Mouse (Mus musculus) spleen, postnatal 10 days (tissue): ENCODE data around the gene Pnkp.

Experiments
- DNase-seq, 2 experiments: peaks; one replicate each; pipeline ENCODE4 v3.0.0; 2021 to 2022; ENCODE audit warnings: low spot score in 2 of 2

The Pnkp gene

DNA sequence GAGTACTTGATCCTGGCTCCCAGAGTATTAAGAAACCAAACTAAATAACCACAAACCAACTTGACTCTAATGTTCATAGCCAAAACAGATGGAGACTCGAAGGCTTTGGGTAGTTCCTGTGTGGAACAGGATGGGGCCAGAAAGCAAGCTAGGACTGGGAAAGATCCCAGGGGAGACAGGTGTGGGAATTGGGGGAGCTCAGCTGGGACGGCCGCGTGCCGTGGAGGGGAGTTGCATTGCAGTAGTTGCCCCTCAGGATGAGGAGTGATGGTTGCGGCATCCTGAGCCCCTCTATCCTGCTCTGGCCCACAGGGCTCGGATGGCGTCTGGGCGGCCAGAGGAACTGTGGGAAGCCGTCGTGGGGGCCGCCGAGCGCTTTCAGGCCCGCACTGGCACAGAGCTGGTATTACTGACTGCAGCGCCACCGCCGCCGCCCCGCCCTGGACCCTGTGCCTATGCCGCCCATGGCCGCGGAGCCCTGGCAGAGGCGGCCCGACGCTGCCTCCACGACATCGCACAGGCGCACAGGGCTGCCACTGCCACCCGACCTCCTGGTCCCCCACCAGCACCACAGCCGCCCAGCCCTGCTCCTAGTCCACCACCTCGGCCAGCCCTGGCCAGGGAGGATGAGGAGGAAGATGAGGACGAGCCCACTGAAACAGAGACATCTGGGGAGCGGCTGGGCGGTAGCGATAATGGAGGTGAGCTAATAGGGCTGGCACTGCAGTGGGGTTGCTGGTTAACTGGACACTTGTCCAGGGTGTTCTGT lies 4.5 kb upstream of the Pnkp start:
- DNase-seq = peak in 1 of 2 experiments; percentile 23

DNA sequence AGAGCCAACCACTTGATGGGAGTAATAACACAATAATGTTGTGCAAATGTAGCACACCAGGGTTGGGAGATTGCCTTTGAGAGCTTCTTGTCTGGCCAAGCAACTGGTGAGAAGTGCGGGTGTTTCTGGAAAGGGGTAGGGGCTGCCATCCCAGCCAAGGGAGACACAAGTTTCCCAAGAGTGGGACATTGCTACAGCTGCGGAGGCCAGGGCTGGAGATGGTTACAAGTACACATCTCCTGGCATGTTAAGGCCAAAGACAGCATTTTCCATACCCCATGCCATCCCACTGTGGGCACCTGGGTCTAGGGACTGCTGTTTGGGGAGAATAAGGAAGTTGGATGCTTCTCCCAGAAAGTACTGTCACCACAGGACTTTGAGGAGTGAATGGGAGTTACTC lies 3.9 kb upstream of the Pnkp start:
- DNase-seq = no peak

DNA sequence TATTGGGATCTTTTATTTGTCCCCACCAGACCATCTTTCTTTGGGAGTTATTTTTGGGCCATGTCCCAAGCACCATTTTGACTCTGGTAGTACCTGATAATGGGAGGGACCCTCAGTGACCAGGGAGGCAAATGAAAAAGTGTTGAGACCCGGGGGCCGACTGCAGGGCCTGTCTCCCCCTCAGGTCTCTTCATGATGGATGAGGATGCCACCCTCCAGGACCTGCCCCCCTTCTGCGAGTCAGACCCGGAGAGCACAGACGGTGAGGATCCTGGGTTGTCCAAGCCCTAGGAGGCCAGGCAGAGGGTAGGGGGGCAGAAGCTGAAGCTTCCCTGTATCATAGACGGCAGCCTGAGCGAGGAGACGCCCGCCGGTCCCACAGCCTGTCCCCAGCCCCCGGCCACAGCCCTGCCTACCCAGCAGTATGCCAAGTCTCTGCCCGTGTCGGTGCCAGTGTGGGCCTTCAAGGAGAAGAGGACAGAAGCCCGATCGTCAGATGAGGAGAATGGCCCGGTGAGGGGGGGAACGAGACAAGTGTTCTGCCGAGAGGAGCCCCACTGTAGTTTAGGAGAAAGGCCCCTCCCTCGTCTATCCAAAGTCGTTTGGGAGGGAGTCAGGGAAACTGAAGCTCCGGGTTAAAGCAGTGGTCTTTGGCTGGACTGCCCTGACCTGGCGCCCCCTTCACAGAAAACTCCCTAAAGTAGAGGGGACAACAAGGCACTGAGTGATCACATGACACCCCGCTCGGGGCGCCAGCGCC lies 3.2 kb upstream of the Pnkp start:
- peak in 1 of 2 experiments; percentile 51 for DNase-seq

DNA sequence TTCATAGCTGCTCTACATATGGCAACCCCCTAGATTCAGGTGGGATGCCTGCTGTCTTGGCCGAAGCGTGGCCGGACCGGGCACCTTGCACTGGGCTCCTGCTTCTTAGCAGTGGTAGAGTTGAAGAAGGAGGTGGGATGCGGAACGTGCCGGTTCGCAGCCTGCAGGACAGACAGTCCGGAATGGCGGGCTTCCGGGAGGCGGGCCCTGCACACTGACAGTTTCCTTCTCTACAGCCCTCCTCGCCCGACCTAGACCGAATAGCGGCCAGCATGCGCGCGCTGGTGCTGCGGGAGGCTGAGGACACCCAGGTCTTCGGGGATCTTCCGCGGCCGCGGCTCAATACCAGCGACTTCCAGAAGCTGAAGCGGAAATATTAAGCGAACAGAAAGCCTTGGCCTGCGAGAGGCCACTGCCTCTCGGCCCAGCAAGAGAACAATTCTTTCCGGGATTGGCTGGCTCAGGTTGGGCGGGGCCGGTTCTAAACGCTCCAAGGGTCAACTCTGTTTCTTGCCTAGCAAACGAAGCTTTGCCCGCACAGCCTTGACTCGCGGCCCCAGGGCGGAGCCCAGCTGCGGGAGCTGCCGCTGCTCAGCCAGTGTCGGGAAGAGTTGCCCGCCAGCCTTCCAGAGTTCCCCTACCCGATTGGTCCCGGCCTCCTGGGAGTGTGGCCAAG lies 2.4 kb upstream of the Pnkp start:
- peak; percentile 87 to 89 for DNase-seq

DNA sequence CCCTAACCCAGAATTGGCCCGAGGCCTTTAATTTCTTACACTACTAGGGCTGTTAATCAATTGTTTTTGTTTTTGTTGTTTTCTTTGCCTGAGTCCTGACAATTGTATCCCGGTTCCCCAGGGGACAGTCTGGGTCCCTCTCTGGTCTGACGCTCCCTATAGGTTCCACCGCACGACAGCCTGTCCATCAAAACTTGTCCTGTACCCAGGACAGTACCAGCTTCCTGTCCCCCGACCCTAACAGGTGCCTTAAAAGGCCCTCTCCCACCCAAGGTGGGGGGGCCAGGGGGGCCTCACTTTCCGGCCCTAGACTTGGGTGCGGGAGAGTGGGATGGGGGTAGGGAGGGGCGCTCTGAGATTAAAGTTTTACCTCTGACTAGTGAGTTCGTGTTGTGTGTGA lies 1.9 kb upstream of the Pnkp start:
- DNase-seq = no peak

DNA sequence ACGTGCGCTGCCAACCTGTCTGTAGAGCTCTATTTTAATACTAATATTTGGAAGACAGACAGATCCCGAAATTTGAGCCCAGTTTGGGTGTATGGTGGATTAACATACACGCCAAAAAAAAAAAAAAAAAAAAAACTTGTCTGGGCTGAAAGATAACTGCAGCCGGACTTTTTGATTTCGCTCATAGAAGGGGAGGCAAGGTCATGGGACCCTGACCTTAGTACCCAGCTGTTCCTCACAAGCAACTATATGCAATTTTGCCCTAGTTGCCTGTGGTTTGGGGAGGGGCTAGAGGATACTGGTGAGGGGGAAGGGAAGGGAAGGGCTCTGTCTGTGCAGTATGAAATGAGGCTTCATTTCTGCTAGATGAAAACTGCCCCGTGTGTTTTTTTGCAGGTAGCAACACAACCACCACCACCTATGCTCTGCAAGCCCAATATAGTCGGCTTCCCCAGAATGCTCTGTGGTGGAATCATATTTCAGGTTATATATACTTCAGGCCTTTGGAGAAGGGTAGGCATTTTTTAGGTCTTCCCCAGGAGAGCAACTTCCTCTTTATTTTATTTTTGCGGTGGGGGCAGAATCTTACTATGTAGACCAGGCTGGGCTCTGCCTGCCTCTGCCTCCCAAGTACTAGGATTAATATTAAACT lies 548 bp upstream of the Pnkp start:
- peak in 1 of 2 experiments; percentile 42 for DNase-seq

DNA sequence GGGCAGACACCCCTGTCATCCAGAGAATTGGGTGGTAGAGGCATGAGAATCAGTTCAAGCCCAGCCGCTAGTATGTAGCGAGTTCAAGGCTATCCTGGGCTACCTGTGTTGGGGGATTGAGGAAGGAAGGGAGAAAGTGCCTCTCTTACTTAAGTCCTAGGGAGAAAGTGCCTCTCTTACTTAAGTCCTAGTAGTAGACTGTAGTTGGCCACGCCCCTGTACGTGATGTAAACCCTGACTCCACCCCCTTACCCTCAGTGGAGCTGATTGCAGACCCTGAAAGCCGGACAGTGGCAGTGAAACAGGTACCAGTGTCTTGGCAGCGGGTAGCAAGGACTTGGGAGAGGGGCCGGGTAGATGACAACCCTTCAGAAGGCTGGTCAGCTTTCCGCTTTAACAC lies 966 bp downstream of the Pnkp start:
- DNase-seq = peak; percentile 65 to 82

DNA sequence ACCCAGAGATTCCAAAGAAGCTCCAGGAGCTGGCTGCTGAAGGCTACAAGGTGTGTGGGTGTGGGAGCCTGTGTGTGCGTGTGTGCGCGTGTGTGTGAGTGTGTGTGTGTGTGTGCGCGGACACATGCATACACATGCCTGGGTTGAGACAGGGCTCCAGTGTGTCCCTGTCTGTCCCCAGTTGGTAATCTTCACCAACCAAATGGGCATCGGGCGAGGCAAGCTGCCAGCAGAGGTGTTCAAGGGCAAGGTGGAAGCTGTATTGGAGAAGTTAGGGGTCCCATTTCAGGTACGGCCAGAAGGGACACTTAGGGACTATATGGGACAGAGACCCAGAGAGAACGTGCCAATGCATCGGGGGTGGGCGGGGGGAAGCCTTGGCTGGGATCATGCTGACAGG lies 3.0 kb downstream of the Pnkp start:
- DNase-seq = no peak

DNA sequence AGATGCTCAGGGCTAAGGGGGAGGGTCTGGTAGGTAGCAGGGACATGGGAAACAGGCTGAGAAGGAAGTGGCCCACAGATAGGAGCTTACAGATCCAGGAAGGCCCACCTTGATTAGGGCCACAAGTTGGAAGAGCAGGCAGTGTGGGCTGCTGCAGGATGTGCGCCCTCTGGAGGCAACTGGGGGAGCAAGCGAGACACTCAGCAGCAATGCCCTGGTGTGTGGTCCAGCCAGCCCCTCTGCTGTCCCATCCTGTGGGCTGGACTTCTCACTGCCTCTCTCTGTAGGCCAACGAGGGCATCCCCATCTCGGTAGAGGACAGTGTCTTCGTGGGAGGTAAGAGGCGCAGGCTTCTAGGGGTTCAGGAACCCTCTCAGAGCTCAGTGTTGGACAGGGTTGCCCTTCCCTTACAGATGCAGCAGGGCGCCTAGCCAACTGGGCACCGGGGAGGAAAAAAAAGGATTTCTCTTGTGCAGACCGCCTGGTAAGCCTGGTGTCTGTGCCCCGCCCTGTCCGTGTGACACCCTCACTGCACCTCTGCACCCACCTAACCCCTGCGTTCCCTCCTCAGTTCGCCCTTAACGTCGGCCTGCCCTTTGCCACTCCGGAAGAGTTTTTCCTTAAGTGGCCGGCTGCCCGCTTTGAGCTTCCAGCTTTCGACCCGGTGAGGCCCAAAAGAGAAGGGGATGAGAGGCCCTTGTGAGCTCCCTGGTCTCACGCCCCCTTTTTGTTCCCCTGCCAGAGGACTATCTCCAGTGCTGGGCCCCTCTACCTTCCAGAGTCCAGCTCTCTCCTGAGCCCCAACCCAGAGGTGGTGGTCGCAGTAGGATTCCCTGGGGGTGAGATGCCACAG lies 3.9 kb downstream of the Pnkp start:
- DNase-seq = peak; percentile 66 to 87

DNA sequence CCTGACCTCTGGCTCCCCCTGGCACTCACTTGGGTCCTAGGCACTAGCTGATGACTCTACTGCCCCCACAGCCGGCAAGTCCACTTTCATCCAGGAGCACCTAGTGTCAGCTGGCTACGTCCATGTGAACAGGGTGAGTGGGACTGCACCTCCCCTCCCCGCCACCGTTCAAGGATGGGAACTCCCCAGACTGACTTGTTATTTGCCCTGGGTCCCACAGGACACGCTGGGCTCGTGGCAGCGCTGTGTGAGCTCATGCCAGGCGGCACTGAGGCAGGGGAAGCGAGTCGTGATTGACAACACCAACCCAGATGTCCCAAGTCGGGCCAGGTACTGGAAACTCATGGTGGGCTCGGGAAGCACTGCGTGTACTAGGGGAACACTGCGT lies 4.5 kb downstream of the Pnkp start:
- no peak for DNase-seq

DNA sequence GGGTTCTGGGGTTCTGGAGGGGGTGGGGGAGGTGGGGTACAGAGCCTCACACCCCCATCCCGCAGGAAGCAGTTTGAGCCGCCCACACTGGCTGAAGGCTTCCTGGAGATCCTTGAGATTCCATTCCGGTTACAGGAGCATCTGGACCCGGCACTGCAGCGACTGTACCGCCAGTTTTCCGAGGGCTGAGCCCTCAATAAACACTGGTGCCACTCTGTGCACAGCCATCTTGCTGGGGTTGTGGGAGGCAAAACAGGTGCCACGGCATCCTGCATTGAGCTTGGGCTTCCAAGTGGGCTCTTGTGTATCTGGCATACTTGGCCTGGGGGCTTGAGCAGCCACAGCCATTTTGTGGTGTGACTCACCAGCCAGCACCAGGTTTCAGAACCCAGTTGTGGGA lies 5.5 kb downstream of the Pnkp start:
- no peak for DNase-seq

DNA sequence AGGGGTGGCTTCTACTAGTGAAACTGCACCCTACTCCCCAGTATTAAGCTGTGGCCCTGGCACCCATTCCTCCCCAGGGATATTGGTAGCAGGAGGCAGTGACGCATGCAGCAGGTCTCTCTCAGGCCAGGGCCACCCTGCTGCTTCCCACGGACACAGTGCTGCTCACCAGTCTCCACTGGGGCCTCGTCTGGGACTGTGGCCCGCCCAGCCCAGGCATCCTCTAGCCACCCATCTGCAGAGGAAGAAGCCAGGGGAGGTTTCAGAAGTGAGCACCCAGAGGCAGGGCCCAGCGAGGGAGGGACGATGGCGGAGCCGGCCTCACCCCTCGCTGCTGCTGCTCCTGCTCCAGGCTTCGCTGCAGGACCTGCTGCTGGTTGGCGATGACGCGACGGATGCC lies 6.3 kb downstream of the Pnkp start:
- DNase-seq = no peak

DNA sequence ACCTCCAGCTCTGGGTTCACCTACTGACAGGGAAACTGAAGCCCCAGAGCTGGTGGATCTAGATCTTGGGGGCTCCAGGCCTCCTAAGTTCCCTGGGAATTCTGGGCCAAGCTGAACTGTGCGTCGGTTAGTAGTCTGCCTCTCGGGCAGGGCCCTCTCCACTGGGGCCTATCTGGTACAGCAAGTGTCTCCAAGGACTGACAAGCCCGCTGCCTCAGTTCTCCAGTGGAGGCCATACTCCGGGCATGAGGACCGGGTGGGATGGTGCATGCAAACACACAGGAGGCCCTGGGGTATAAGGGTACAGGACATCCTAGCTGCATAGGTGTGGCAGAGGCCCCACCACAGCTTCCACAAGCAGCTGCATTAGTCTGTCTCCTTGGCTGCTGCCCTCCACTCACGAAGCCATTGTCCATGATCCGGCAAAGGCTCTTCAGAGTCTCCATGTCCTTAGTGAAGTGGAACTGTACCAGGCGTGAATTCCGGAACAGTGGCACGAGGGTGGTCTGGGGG lies 7.1 kb downstream of the Pnkp start:
- no peak for DNase-seq

DNA sequence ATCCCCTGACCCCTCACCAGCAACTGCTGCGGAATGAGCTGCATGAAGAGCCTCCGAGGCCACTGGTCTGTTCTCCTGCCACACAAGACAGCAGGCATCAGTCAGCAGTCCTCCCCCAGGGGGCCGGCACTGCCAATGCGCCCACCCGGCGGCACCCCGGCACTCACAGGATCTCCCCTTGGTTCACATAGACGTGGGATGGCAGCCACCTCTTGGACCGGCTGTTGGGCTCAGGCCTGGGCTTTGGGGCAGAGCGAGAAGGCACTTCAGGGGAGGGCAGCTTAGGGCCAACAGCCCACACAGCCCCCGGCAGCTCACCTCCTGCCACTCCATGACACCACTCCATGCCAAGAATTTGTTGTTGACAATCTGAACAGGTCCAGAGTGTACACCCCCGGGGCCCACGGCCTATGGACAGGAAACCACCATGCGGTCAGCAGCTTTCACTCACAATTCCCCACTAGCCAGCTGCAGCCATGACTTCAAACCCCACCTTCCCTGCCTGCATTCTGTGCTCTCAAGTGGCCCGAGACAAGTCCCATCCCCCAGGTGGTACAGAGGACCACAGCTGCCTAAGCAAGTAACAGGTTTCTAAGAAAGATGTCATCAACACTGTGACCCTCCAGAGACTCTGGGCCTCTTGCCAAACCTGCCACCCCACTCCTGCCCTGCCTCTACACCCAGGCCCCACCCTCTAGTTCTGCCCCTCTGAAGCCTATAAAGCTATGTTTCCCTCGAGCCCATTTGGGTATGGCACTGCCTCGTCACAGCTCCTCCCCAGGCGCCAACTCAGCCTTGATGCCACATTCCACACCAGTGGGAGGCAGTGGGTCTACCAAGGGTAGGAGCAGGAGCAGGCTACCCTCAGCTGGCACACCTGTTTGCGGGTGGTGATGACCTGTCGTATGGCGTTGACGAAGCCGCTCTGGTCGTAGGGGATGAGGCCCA lies 7.9 kb downstream of the Pnkp start:
- DNase-seq = peak in 1 of 2 experiments; percentile 46

DNA sequence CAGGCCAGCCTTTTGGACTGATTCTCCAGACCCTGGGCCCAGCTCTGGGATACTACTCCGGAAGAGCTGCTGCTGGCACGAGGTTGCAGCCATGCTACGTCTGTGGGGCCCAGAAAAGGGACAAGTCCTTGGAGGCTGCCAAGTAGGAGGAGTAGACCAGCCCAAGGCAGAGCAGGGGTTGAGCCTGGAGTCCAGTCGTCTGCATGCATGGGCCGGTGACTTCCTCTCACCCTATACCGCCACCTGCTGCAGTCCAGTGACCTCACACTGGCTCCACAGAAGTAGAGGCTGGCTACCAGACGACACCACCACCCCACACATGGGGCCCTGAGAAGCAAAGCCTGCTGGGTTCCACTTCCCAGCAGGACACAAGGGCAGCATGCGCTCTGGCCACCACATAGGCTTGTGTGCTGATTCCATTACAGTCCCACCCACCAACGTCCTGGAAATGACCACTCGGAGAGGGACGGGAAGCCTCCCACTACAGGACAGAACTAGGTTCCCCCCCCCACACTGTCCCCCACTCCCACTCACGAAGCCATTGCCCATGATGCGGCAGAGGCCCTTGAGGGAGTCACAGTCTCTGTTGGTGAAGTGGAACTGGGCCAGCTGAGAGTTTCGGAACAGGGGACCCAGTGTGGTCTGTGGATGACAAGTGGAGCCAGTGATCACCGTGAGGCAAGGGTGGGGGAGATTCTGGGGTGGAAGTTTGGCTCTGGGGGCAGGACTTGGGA lies 9.5 kb downstream of the Pnkp start:
- DNase-seq = peak in 1 of 2 experiments; percentile 66

DNA sequence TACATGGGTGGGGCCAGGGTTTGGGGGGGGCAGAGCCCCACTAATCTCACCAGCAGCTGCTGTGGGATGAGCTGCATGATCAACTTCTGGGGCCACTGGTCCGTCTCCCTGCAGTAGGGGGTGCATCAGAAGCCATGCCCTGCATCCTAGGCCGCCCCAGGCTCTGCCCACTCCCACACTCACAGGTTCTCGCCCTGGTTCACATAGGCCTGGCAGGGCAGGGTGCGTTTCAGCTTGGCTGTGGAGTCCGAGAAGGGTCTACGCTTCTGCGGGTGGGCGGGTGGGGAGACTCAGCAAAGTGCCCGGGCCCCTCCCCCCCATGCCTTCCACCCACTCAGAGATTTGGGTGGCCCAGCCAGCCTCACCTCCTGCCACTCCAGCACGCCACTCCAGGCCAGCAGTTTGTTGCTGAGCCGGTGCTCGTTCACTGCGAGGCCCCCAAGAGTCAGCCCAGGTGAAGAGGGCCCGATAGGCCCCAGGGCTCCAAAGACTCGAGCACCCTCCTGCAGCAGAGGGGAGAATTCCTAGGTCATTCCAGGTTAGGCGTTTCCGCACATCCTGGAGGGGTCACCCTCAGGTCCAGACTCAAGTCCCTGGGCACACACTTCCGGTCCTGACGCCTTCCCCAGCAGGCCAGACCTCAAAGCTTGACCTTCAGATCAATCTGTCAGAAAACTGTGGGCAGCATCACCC lies 10.2 kb downstream of the Pnkp start:
- DNase-seq = no peak

DNA sequence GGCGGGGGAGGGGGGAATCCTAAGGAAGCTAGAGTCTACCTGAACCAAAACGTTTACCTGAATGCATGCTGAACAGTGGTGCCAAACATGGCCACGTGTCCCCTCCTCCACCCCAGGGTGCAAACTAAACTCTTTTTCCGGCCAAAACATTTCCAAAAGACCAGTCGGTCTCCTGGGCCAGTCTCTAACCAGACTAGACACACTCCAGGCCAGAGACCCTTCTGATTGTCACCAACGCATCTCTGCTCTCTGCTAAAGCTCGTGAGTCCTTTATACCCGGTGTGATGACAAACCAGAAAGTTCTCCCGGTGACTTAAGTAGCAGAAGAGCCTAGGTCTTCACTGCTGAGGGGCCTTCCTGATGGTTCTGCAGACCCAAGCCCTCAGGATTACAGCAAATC lies 10.9 kb downstream of the Pnkp start:
- DNase-seq = no peak

DNA sequence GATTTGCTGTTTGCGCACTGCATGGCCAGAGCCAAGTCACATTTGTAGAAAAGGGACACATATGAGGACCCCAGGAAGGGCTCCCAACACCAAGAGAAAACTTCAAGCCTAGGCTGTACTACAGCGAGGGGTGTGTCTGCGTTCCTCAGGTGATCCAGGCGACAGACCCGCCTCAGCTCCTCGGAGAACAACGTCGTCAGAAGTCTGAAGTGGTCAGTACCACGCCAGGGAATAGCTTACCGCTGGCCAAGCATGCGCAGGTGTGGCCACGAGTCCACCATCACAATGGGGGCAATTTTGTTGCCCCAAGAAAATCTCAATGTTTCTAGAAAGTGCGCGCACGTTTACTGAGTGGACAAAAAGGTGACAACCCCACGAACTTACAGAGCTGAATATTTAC lies 11.5 kb downstream of the Pnkp start:
- DNase-seq = no peak
